Mouse (Mus musculus): ENCODE data around the gene Ap1s2. TPM values are rescaled to one million over a fixed set of nuclear protein-coding genes. Genes with fewer than 3 reads are reported as not detected.

The Ap1s2 gene
- polyA plus RNA-seq, 1 experiment: 241 TPM

GRCm38 (mm10) chrX:163957381-163957780 lies 48.6 kb downstream of the Ap1s2 start:
- Histone ChIP-seq H3K4me1 (ENCODE audit: control insufficient read depth, insufficient read depth, low read length) (peaks cover 6% of the 10 kb centered on the region; the same call in 1 of the 2 replicates), H3K4me3 (ENCODE audit: insufficient read depth, low read length) (peak overlapping the region; percentile 94), H3K27ac (ENCODE audit: insufficient read depth, low read depth, low read length) (peak overlapping the region; percentile 73)
- TF ChIP-seq POLR2A (IDR thresholded peaks at IDR 0.05; ENCODE audit: borderline replicate concordance, low read depth, low read length) (no peak), CTCF (IDR thresholded peaks at IDR 0.05; ENCODE audit: low read depth, low read length) (no peak)

GRCm38 (mm10) chrX:163957803-163958466 lies 49.1 kb downstream of the Ap1s2 start:
- peak overlapping the region; percentile 99 for H3K27ac ChIP-seq (ENCODE audit: insufficient read depth, low read depth, low read length)
- no peak for TF ChIP-seq POLR2A (IDR thresholded peaks at IDR 0.05; ENCODE audit: borderline replicate concordance, low read depth, low read length)
- no peak for TF ChIP-seq CTCF (IDR thresholded peaks at IDR 0.05; ENCODE audit: low read depth, low read length)
- peaks cover 6% of the 10 kb centered on the region; the same call in 1 of the 2 replicates for H3K4me1 ChIP-seq (ENCODE audit: control insufficient read depth, insufficient read depth, low read length)
- peak overlapping the region; percentile 94 for H3K4me3 ChIP-seq (ENCODE audit: insufficient read depth, low read length)

- Histone ChIP-seq H3K27ac (ENCODE audit: insufficient read depth, low read depth, low read length) (peak within 1 kb of the TSS; percentile 99), H3K4me1 (ENCODE audit: control insufficient read depth, insufficient read depth, low read length) (peaks cover 6% of the 10 kb centered on the region; the same call in 1 of the 2 replicates), H3K4me3 (ENCODE audit: insufficient read depth, low read length) (peak within 1 kb of the TSS; percentile 94)
- TF ChIP-seq CTCF (IDR thresholded peaks at IDR 0.05; ENCODE audit: low read depth, low read length): no peak
- no peak for TF ChIP-seq POLR2A (IDR thresholded peaks at IDR 0.05; ENCODE audit: borderline replicate concordance, low read depth, low read length)
Measured at GRCm38 (mm10) chrX:163958467-163958875, 49.7 kb downstream of the Ap1s2 start, which contains the start of gene Zrsr2. TSS of gene Zrsr2 (minus strand) at chrX:163958661.

GRCm38 (mm10) chrX:163981092-163981491 lies 72.3 kb downstream of the Ap1s2 start:
- Histone ChIP-seq H3K4me1 (ENCODE audit: control insufficient read depth, insufficient read depth, low read length) (0 out of 2 replicates have a peak, but pooled peaks cover 2% of the 10 kb centered on the region), H3K4me3 (ENCODE audit: insufficient read depth, low read length) (no peak overlapping the region), H3K27ac (ENCODE audit: insufficient read depth, low read depth, low read length) (no peak overlapping the region)
- TF ChIP-seq POLR2A (IDR thresholded peaks at IDR 0.05; ENCODE audit: borderline replicate concordance, low read depth, low read length) (no peak), CTCF (IDR thresholded peaks at IDR 0.05; ENCODE audit: low read depth, low read length) (no peak)

- no peak for TF ChIP-seq CTCF (IDR thresholded peaks at IDR 0.05; ENCODE audit: low read depth, low read length)
- Histone ChIP-seq H3K27ac (ENCODE audit: insufficient read depth, low read depth, low read length) (no peak overlapping the region), H3K4me3 (ENCODE audit: insufficient read depth, low read length) (no peak overlapping the region), H3K4me1 (ENCODE audit: control insufficient read depth, insufficient read depth, low read length) (0 out of 2 replicates have a peak, but pooled peaks cover 2% of the 10 kb centered on the region)
Measured at GRCm38 (mm10) chrX:163981500-163981899, 72.7 kb downstream of the Ap1s2 start.

- TF ChIP-seq POLR2A (IDR thresholded peaks at IDR 0.05; ENCODE audit: borderline replicate concordance, low read depth, low read length) (no peak), CTCF (IDR thresholded peaks at IDR 0.05; ENCODE audit: low read depth, low read length) (no peak)
- 0 out of 2 replicates have a peak, but pooled peaks cover 2% of the 10 kb centered on the region for H3K4me1 ChIP-seq (ENCODE audit: control insufficient read depth, insufficient read depth, low read length)
- H3K4me3 ChIP-seq (ENCODE audit: insufficient read depth, low read length): no peak overlapping the region
- H3K27ac ChIP-seq (ENCODE audit: insufficient read depth, low read depth, low read length): no peak overlapping the region
Measured at GRCm38 (mm10) chrX:163982129-163982528, 73.3 kb downstream of the Ap1s2 start.

Other genes starting within 250 kb of the Ap1s2 start
- gene Rnf138rt1, start 147.7 kb upstream of the Ap1s2 start, polyA plus RNA-seq (2012; ENCODE audit: insufficient read depth, insufficient read length, missing spikeins): not detected in 2 replicates
- gene Zrsr2, start 49.6 kb downstream of the Ap1s2 start, polyA plus RNA-seq (2012; ENCODE audit: insufficient read depth, insufficient read length, missing spikeins): 36.3 and 52.5 TPM in 2 replicates
- 5.1 and 5.5 TPM in 2 replicates for gene Car5b, start 119.0 kb downstream of the Ap1s2 start, polyA plus RNA-seq (2012; ENCODE audit: insufficient read depth, insufficient read length, missing spikeins)
- gene Siah1b, start 167.5 kb downstream of the Ap1s2 start, polyA plus RNA-seq (2012; ENCODE audit: insufficient read depth, insufficient read length, missing spikeins): 3.3 and 4.7 TPM in 2 replicates
- not detected in 2 replicates for gene Cltrn, start 179.8 kb downstream of the Ap1s2 start, polyA plus RNA-seq (2012; ENCODE audit: insufficient read depth, insufficient read length, missing spikeins)
- gene Ace2, start 230.3 kb downstream of the Ap1s2 start, polyA plus RNA-seq (2012; ENCODE audit: insufficient read depth, insufficient read length, missing spikeins): not detected in 2 replicates